Mouse (Mus musculus): ENCODE results near the gene Aars2.

Aars2 gene

DNA sequence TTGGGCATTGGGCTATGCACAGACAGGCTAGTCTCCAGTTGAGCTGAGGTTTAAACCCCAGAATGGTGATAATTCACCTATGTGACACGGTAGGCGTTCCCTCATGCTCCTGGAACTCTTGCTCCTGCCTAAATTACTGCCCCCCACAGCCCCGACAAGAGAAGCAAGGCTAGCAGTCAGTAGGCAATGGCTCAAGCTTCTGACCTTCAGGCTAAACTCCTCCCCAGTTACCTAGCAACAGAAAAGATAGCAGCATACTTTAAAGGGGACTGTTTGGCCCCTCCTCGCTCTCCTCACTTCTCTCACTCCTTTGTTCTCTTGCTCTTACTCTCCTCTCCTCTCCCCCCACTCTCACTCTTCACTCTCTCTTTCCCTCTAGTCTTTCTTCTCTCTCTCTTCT lies 5.7 kb upstream of the Aars2 start:
- no peak for DNase-seq (ENCODE audit: low spot score in 2 of 2)

DNA sequence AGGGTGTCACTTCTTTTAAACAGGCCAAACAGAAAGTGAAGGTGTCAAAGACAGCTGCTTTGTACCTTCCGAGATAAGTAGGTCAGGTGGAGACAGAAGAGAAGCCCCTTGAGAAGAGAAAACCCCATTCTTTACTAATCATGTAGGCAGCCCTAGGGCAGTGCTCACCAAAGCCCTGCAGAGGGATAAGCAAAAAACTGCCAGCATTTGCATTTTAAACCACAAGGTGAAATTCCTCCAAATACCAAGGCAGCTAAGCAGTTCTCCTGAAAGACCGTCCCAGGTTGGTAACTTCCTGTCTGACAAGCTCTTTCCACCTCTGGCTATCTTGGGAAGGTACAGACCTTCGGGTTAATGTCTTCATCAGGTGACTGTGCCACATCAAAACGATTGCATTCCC lies 4.3 kb upstream of the Aars2 start:
- no peak for DNase-seq (ENCODE audit: low spot score in 2 of 2)

DNA sequence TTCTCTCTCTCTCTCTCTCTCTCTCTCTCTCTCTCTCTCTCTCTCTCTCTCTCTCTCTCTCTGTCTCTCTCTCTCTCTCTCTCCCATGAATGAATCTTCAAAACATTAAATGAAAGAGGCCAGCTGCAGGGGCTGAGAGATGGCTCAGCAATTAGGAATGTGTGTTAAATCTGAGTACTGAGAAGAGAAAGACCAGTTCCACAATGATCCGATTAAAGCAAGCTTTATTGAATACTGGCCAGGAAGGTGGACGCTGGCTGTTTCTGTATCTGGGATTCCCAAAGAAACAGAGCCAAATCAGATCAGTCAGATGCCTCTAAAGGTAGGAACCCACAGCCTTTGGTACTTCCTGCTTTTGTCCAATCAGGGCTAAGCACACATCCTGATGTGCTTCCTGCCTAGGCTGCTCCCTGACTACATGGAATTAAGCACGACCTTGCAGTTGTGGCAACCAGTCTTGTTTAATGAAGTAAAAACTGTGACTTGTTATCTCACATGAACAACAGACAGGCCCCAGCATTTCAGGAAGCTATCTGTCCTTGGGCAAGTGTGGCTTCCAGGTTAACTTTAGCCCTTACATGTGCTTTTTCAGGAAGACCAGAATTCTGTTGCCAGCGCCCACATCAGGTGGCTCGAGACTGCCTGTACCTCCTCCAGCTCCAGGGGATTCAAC lies 3.2 kb upstream of the Aars2 start:
- DNase-seq (ENCODE audit: low spot score in 2 of 2), result no peak

DNA sequence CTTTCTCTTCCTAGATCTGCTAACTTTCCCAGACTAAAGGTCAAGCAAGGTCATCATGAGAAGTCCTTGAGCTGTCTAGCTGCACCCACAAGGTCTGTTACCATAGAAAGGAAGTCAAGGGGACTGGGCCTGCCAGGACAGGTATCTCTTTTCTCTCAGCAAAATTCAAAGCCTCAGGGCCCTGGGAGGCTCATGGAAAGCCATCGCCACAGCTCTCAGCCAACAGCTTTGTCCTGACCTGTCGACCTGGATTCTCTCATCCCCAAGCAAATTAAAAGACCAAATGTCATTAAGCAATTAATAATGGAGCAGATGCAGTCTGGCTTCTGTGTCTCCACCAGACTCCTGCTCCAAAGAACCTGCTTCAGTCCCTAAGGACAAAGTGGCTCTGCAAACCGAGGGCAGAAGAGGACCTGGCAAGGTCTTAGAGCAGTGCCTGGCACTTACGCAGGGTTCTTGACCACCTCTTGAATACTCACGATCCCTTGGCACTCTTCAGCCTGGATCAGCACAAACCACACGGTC lies 638 bp upstream of the Aars2 start:
- DNase-seq (ENCODE audit: low spot score in 2 of 2), result no peak

DNA sequence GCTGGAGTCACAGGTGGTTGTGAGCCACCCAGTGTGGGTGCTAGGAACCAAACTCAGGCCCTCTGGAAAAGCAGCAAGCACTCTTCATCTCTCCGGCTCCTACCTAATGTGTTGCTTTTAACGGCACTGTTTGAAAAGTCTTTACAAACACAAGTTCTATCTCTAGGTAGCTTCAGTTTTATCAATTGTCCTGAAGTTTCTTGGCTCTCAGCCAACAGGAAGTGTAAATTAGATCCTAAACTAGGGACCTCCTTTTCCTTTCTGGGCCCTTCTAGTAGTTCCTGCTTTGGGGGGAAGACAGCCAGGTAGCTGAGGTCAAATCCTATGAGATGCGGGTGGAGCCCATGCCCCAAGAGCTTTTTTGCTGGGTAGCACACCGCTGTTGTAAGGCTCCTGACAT lies 4.2 kb downstream of the Aars2 start:
- no peak for DNase-seq (ENCODE audit: low spot score in 2 of 2)

DNA sequence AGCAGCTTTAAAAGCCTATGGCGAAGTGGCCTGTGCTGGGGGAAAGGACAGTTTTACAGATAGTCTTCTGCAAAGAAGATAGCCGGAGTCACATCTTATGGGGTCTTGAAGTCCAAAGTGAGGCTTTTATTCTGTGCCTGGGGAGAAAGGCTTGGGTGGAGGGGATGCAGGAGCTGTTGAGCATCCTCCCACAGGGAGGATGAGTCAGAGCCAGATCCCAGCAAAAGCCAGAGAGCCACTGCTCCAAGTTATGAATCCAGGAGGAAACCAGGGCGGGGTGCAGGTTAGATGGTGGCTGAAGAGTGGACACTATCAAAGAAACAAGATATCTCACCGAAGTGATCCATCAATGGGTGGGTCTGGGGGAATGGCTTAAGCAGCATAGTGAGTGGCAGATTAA lies 5.1 kb downstream of the Aars2 start:
- DNase-seq (ENCODE audit: low spot score in 2 of 2), result no peak

DNA sequence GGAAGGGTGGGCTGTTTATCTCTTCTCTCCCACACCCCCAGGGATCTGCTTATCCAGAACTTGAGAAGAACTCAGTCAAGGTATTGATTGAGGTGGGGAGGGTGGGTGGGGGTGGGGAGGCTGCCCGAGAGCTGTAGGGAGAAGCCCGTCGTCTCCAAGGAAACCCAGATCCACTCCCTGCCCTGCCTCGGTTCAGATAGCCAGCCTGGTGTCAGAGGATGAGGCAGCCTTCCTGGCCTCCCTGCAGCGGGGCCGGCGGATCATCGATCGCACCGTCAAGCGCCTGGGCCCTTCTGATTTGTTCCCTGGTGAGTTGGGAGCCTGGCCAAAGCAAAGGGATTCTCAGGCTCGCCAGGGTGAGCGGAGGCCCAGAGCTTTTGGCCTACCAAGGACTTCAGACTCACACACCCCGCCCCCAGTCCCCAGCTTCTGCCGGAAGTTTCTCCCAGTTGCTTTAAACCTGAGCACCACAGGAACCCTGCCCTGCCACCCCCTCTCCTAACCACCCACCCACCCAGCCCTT lies 8.6 kb downstream of the Aars2 start:
- DNase-seq (ENCODE audit: low spot score in 2 of 2), result no peak

DNA sequence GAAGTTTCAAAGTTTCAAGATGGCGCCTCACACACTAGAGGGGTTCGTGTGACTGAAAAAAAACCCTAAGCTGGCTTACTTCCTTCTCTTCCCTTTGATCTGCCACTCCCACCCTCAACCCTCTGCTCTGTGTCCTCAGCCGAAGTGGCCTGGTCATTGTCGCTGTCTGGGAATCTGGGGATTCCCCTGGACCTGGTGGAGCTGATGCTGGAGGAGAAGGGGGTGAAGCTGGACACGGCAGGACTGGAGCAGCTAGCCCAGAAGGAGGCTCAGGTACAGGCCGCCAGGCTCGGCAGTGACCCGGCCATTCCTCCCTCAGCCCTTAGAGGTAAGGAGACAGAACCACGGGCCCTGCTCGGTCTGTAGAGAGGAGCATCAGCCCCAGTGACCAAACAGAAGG lies 9.2 kb downstream of the Aars2 start:
- no peak for DNase-seq (ENCODE audit: low spot score in 2 of 2)

DNA sequence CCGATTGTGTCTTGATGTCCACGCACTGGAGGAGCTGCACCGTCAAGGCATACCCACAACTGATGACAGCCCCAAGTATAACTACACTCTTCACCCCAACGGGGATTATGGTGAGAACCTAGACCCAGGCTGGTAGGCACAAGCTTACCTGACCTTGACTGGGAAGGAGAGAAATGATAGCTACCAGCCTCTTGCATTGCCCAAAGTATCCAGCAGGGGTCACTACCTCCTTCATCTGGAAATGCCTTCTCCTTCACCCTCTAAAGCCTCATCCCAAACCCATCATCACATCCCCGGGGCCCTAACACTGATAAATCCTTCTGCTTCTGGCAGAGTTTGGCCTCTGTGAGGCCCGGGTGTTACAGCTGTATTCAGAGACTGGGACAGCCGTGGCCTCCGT lies 9.8 kb downstream of the Aars2 start:
- DNase-seq (ENCODE audit: low spot score in 2 of 2), result peak; percentile 88 to 91

DNA sequence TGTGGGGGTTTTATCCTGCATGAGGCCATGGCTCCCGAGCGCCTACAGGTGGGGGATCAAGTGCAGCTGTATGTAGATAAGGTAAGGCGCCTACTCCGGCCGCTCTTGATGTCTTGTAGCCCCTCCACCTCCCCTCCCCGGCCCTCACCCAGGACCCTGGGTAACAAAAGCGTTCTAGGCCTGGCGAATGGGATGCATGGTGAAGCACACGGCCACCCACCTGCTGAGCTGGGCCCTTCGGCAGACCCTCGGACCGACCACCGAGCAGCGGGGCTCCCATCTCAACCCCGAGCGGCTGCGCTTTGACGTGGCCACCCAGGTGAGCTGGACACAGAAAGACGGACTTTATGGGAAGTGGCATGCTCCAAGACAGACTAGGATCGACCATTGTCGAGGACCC lies 10.5 kb downstream of the Aars2 start:
- DNase-seq (ENCODE audit: low spot score in 2 of 2), result no peak

DNA sequence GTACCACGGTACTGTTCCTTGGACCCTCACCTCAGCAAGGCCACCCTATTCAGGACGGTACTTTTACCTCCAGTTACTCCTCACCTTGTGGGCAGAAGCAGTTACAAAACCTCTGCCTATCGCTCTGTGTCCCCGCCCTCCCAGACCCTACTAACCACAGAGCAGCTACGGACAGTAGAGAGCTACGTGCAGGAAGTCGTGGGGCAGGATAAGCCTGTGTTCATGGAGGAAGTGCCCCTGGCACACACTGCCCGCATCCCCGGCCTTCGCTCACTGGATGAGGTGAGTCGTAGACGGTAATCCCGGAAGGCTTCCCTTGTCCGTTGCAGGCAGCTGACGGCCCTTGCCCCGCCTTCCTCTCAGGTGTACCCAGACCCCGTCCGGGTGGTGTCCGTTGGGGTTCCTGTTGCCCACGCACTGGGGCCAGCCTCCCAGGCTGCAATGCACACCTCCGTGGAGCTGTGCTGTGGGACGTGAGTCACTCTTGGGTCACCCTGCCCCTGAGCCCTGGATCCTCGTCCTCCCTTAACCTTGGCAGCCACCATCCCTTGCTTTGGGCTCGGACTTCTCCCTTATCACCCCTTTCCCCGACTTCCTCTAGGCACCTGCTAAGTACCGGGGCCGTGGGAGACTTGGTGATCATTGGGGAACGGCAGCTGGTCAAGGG lies 11.0 kb downstream of the Aars2 start:
- no peak for DNase-seq (ENCODE audit: low spot score in 2 of 2)

DNA sequence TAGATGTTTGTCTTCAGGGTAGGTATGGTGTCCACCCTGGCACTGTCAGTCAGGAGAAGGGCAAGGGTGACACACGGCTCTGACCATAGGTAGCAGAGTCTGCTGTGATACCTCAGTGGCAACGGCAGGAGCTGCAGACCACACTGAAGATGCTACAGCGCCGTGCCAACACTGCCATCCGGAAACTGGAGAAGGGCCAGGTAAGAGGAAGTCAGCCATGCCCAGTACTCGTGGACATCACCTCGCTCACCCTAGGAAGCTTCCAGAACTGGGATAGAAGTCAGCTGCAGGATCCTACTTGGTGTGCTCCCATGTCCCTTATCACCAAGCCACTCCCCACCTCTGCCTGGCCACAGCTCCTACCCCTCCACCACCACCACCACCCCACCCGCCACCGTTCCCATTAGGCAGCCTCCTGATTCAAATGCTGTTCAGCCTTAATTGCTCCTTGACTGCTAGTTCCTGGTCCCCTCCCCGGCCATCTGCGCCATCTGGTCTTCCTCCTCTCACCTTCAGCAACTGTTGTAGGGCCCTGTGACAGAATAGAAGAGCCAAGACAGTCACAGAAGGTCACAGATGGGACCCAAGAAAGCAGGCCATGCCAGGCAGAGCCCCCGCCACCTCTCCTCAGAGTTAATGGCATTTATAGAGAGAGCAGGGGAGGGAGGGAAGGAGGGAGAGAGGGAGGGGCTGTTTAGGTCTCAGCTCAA lies 12.3 kb downstream of the Aars2 start:
- DNase-seq (ENCODE audit: low spot score in 2 of 2), result no peak

DNA sequence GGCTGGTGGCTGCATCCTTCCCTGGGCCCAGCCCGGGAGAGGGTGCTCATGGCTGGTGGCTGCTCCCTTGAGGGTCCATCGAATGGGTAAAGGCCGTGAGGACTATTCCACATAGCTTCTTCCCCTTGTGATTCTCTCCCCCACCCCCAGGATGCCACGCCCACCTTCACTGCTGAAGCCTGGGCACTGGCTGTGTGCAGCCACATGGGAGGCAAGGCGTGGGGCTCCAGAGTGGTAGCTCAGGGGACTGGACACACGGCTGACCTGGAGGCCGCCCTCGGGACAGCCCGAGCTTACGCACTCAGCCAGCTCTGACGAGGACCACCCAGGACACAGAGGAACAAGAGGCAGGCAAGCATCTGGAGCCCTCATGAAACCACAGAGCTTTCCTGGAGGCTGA lies 13.5 kb downstream of the Aars2 start:
- no peak for DNase-seq (ENCODE audit: low spot score in 2 of 2)

DNA sequence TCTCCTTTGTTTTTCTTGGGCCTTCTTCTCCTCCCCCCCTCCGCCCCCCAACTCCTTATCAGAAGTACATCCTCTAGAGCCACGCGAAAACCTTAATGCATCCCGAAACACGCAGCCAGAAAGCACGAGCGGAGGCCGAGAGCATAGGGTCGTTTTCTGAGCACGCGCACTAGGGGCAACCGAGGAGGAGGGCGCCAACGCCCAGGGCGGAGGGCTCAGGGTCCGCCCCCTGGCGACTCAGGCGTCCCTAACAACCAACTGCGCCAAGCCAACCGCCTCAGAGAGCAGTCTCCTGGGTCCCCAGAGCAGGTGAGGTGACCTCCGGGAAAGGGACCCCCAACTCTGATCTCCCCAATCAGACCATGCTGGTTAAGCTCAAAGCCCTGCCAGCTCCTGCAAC lies 16.6 kb downstream of the Aars2 start, which contains the start of gene Tcte1:
Tcte1 (plus strand) TSS at position 172 of the 400 bp plus-strand sequence.
- DNase-seq (ENCODE audit: low spot score in 2 of 2), result no peak

DNA sequence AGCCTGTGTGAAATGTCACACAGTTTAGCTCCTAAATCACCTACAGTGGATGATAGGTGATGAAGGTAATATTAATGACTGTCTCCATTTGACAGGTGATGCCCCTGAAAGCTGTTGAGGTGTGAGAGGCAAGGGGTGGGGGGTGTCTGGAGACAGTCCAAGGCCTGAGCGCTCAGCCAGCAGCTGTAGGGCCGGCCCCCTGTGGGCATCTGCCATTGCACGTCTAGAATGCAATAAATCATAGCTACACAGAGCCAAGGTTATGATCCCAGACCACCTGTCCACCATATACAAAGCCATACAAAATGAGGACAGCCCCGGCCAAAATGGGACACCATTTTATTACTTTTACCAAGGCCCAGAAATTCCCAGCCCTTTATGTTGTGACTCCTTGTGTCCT lies 18.3 kb downstream of the Aars2 start:
- no peak for DNase-seq (ENCODE audit: low spot score in 2 of 2)

DNA sequence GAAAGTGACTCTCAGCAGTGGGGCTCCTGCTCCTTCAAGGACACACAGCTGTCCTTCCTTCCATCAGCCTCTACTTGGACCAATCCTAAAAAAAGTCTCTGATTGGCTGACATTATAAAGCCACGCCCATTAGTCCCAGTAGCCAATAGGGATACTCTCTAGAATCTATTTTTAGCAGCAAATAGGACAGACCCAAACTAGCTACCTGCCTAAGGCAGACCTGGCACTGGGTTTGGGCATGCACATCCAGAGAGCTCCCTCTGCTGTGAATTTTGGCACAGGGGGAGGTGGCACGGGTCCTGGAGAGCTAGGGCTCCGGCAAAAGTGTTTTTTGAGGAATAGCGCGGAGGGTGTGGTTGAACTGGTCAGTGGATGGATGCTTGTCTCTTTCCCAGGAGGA lies 19.9 kb downstream of the Aars2 start:
- DNase-seq (ENCODE audit: low spot score in 2 of 2), result no peak

DNA sequence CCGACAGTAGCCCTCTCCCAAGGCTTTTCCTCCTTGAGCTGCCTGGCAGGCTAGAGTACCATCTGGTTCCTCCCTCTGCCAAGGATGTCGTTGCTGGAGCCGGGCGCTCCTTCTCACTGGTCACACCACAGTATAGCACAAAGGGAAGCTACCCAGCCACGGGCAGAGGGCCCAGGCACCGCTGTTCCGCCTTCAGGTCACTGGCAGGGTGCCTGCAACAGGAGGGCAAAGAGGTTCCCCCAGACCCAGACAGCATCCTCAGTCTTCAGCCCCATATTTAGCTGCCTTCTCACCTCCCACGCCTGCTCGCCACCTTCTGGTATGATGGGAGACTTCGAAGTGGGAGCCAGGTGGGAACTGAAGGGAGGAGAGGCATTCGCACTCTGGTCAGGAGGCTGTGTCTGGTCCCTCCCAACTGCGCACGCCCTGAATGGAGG lies 23.7 kb downstream of the Aars2 start:
- DNase-seq (ENCODE audit: low spot score in 2 of 2), result peak; percentile 84 to 86

DNA sequence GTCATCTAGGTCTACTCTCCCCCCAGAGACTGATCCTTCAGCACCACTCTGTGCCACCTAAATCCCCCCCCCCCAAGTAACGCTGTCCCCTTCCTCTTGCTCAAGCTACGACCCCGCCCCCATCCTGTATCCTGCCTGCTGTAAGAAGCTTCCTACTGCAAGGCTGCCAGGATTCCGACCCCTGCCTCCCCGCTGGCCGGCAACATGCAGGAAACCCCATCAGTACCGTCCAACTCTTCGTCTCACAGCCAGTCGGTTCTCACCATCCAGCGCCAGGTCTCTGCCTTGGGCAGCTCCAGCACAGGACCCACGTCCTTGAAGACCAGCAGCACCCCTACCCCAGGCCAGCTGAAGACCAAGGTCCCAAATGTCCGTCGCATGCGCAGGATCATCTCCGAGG lies 26.3 kb downstream of the Aars2 start:
- no peak for DNase-seq (ENCODE audit: low spot score in 2 of 2)

DNA sequence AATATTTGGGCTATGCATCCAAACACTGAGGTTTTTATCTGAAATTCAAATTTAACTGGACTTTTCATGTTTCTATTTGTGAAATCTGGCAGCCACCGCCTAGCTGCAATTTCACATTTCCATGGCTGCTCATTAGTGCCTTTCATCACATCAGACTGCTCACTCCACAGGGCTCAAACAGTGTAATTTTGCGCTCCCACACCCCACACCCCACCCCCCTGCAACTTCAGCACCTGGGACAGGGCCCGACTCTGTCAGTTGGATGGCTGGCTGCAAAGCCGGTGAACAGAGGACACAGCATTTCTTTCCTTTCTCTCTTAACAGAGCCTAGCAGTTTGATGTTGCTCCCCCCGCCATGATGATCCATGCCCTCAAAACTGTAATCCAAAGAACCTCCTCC lies 29.6 kb downstream of the Aars2 start:
- no peak for DNase-seq (ENCODE audit: low spot score in 2 of 2)

DNA sequence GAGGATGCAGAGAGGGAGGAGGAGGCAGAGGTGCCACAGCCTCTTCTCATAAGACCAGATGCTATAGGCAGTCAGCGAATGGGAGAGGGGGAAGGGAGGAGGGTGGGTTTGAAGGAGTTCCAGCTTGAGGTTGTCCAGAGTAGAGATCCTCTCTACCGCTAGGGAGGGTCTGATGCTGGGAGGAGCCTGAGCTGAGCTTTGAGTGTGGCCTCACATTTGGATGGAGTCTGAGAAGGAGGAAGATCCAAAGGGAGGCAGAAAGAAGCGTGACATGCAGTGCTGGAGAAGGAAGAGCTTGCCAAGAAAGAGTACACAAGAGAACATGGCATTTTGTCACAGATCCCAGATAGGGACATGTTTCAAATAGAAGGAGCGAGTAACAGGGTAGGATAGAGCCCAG lies 31.8 kb downstream of the Aars2 start:
- no peak for DNase-seq (ENCODE audit: low spot score in 2 of 2)

DNA sequence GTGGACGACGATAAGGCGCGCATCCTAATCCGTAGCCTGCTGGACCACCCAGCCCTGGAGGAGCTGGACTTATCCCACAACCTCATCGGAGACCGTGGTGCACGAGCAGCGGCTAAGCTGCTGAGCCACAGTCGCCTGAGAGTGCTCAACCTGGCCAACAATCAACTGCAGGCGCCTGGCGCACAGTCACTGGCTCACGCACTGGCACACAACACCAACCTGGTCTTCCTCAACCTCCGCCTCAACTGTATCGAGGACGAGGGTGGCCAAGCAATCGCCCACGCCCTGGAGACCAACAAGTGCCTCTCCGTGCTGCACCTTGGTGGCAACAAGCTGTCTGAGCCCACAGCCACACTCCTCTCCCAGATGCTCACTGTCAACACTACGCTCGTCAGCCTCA lies 33.0 kb downstream of the Aars2 start:
- no peak for DNase-seq (ENCODE audit: low spot score in 2 of 2)

DNA sequence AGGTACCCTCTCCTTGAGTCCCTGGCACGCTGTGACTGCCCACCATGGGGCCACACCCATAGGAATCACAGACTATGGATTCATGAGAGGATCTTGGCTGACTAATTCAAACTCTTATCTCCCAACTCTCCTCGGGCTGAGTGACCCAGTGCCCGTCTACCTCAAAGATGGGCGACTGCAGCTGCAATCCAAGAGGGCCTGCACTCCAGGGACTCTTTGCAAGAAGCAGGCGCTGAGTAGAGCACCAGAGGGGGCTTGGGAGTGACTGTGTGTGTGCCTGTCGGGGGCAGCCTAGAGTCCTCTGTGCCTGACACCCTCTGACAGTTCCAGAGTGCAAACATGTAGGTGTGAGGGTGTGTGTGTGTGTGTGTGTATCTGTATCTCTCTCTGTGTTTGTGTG lies 35.5 kb downstream of the Aars2 start:
- no peak for DNase-seq (ENCODE audit: low spot score in 2 of 2)

DNA sequence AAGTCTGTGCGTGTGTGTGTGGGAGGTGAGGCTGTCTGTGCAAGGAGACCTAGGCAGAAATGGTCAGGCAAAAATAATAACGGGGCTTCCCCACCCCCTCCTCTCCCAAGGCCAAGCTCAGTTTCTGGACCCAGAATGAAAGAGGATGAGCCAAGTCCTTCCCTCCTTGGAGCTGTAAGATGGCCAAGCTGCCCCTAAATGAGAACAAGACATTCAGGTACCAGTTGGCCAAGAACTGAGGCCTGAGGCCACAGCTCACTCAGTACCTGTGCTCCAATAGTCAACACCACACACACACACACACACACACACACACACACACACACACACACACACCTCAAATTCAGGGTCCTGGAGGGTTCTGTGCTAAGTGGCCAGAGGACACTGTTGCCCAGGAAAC lies 36.1 kb downstream of the Aars2 start:
- DNase-seq (ENCODE audit: low spot score in 2 of 2), result no peak

All from right cerebral cortex, adult 2 months (tissue).